Comparison of ENCODE assay signal across 12 mouse cellular contexts in genomic region chr3:62085544-62085943, GRCm38 (mm10).
"Had no signal": no experiment of that assay in that cellular context is flagged by ENCODE, and none has a peak within 500 bp of the region (broad histone marks: within the 10 kb centered on the region; RNA-seq: fewer than 3 reads in every experiment).

No protein-coding gene starts in this region.

- DNase-seq: retina, postnatal 1 day; right cerebral cortex, adult 18-20 months; right cerebral cortex, postnatal 14 days; right cerebral cortex, postnatal 25 days; right cerebral cortex, postnatal 4 days; spleen, adult 18-20 months; thymus, adult 18-20 months; thymus, adult 2 months; thymus, postnatal 14 days; thymus, postnatal 25 days; thymus, postnatal 36 days; thymus, postnatal 4 days had no signal
